Mouse (Mus musculus) heart, embryonic 16.5 days (tissue): ENCODE results near the gene Iffo1. TPM values are rescaled to one million over a fixed set of nuclear protein-coding genes. Genes with fewer than 3 reads are reported as not detected.
A peak's percentile ranks its signal among the peaks of the same experiment; 100 is the strongest.

Source experiments
- ATAC-seq: fragments of 200-750 bp; cut with Nextera tagmentation; replicated peaks from 2 replicates; pipeline ENCODE4 v1.8.0; 2017; ENCODE audit warnings: moderate number of reproducible peaks; ENCODE audit not compliant: insufficient read depth, low FRiP score; ENCODE audit errors: extremely low read depth
- H3K27ac ChIP-seq: fragments of 300-500 bp; sonication (generic); 2 replicates; pipeline ENCODE4 v1.5.1; 2014; ENCODE audit warnings: mild to moderate bottlenecking, low read length, control low read depth, moderate library complexity
- H3K27me3 ChIP-seq: fragments of 300-500 bp; sonication (generic); 2 replicates; pipeline ENCODE4 v1.6.1; 2014; ENCODE audit warnings: low read length, mixed read lengths; ENCODE audit not compliant: control insufficient read depth, insufficient read depth
- H3K36me3 ChIP-seq: fragments of 300-500 bp; sonication (generic); 2 replicates; pipeline ENCODE4 v1.6.1; 2014; ENCODE audit not compliant: control insufficient read depth, insufficient read depth
- H3K4me1 ChIP-seq: fragments of 300-500 bp; sonication (generic); 2 replicates; pipeline ENCODE4 v1.6.1; 2014; ENCODE audit warnings: low read length, mixed read lengths; ENCODE audit not compliant: control insufficient read depth, insufficient read depth
- H3K4me2 ChIP-seq: fragments of 300-500 bp; sonication (generic); 2 replicates; pipeline ENCODE4 v1.6.1; 2014; ENCODE audit warnings: low read depth, mild to moderate bottlenecking, control low read depth, low read length
- H3K4me3 ChIP-seq: fragments of 300-500 bp; sonication (generic); 2 replicates; pipeline ENCODE4 v1.5.1; 2014; ENCODE audit warnings: mild to moderate bottlenecking, control low read depth, low read length
- H3K9ac ChIP-seq: fragments of 300-500 bp; sonication (generic); 2 replicates; pipeline ENCODE4 v1.6.1; 2014; ENCODE audit warnings: low read length, control low read depth
- H3K9me3 ChIP-seq: fragments of 300-500 bp; sonication (generic); replicated peaks from 2 replicates; pipeline ENCODE4 v1.6.1; 2016; ENCODE audit warnings: low read length; ENCODE audit not compliant: control insufficient read depth
- WGBS: fragments of 180-500 bp; shearing (Covaris S2); extraction: QIAGEN DNeasy Blood & Tissue Kit; methylation state at CpG from one replicate; pipeline ENCODE4 v1.1.7; 2014; 5-methylcytosine and 5-hydroxymethylcytosine counted together
- polyA plus RNA-seq: library from polyadenylated mRNA; unstranded; fragments of >200 nt; fragmentation: Nextera tagmentation; extraction: Ambion mirVana; gene quantifications from 2 replicates; pipeline ENCODE4 v1.2.1, GENCODE M21; 2015

Iffo1 gene
- polyA plus RNA-seq, 1 experiment from 2014 or later = 11.7 TPM

- H3K4me3 ChIP-seq = peak within 1 kb of the TSS; percentile 97
- peaks cover 51% of the 10 kb centered on the region for H3K36me3 ChIP-seq
- H3K9me3 ChIP-seq = no peaks in the 10 kb centered on the region
- under 1% methylated on average over 66 of the region's 66 CpGs for WGBS
- peaks cover 4% of the 10 kb centered on the region; the same call in 1 of the 2 replicates for H3K4me1 ChIP-seq
- H3K27ac ChIP-seq = peak within 1 kb of the TSS; percentile 91
- H3K27me3 ChIP-seq = no peaks in the 10 kb centered on the region
- peak within 1 kb of the TSS; percentile 94 for H3K9ac ChIP-seq
- peak; percentile 94 for ATAC-seq
- H3K4me2 ChIP-seq = peak within 1 kb of the TSS; percentile 96
These were observed 13.5 kb upstream of the Iffo1 start, which contains the start of gene Nop2 for GRCm38 (mm10) chr6:125131302-125132156. Nop2 (plus strand) TSS chr6:125131909.

GRCm38 (mm10) chr6:125132470-125132869 is 12.6 kb upstream of the Iffo1 start:
- peak overlapping the region; percentile 97 for H3K4me3 ChIP-seq
- no peaks in the 10 kb centered on the region for H3K9me3 ChIP-seq
- no peaks in the 10 kb centered on the region for H3K27me3 ChIP-seq
- peak overlapping the region; percentile 68; the same call in 1 of the 2 replicates for H3K27ac ChIP-seq
- H3K4me2 ChIP-seq = peak overlapping the region; percentile 96
- H3K4me1 ChIP-seq = peaks cover 4% of the 10 kb centered on the region; the same call in 1 of the 2 replicates
- ATAC-seq = no peak
- peaks cover 54% of the 10 kb centered on the region for H3K36me3 ChIP-seq
- H3K9ac ChIP-seq = peak overlapping the region; percentile 94
- 5% methylated on average over 11 of the region's 11 CpGs for WGBS

- no peak overlapping the region for H3K9ac ChIP-seq
- H3K9me3 ChIP-seq = no peaks in the 10 kb centered on the region
- no peak overlapping the region for H3K4me3 ChIP-seq
- no peaks in the 10 kb centered on the region for H3K27me3 ChIP-seq
- H3K27ac ChIP-seq = no peak overlapping the region
- H3K4me1 ChIP-seq = no peaks in the 10 kb centered on the region
- no peak overlapping the region for H3K4me2 ChIP-seq
- H3K36me3 ChIP-seq = peaks cover 74% of the 10 kb centered on the region
- WGBS = 91% methylated on average over 19 of the region's 19 CpGs
- ATAC-seq = no peak
These were observed 7.9 kb upstream of the Iffo1 start for GRCm38 (mm10) chr6:125137002-125137671.

GRCm38 (mm10) chr6:125139747-125140146 is 5.3 kb upstream of the Iffo1 start:
- Histone ChIP-seq H3K9me3 (no peaks in the 10 kb centered on the region), H3K4me2 (no peak overlapping the region), H3K4me1 (peaks cover 3% of the 10 kb centered on the region; the same call in 1 of the 2 replicates), H3K27ac (no peak overlapping the region), H3K36me3 (peaks cover 73% of the 10 kb centered on the region), H3K9ac (no peak overlapping the region), H3K4me3 (no peak overlapping the region), H3K27me3 (no peaks in the 10 kb centered on the region)
- ATAC-seq = no peak
- WGBS = 87% methylated on average over 7 of the region's 7 CpGs

- H3K27ac ChIP-seq = no peak overlapping the region
These were observed 2.6 kb upstream of the Iffo1 start for GRCm38 (mm10) chr6:125142436-125142835.

GRCm38 (mm10) chr6:125143128-125143527 is 1.9 kb upstream of the Iffo1 start:
- peaks cover 45% of the 10 kb centered on the region for H3K36me3 ChIP-seq

More at GRCm38 (mm10) chr6:125142436-125142835, 2.6 kb upstream of the Iffo1 start:
- Histone ChIP-seq H3K27me3 (no peaks in the 10 kb centered on the region), H3K4me2 (no peak overlapping the region), H3K9ac (no peak overlapping the region), H3K36me3 (peaks cover 51% of the 10 kb centered on the region), H3K9me3 (no peaks in the 10 kb centered on the region), H3K4me3 (no peak overlapping the region), H3K4me1 (peaks cover 23% of the 10 kb centered on the region)
- 86% methylated on average over 8 of the region's 8 CpGs for WGBS
- ATAC-seq = no peak

GRCm38 (mm10) chr6:125143904-125144303 is 1.1 kb upstream of the Iffo1 start:
- Histone ChIP-seq H3K27ac (no peak overlapping the region), H3K36me3 (peaks cover 38% of the 10 kb centered on the region)
- 82% methylated on average over 9 of the region's 9 CpGs for WGBS

More at GRCm38 (mm10) chr6:125143128-125143527, 1.9 kb upstream of the Iffo1 start:
- H3K4me2 ChIP-seq = no peak overlapping the region
- H3K27ac ChIP-seq = no peak overlapping the region
- ATAC-seq = no peak
- no peak overlapping the region for H3K4me3 ChIP-seq
- H3K9me3 ChIP-seq = no peaks in the 10 kb centered on the region
- WGBS = 78% methylated on average over 3 of the region's 3 CpGs
- no peak overlapping the region for H3K9ac ChIP-seq
- no peaks in the 10 kb centered on the region for H3K27me3 ChIP-seq
- peaks cover 29% of the 10 kb centered on the region for H3K4me1 ChIP-seq

GRCm38 (mm10) chr6:125145479-125145951 is 474 bp downstream of the Iffo1 start:
- Histone ChIP-seq H3K36me3 (peaks cover 26% of the 10 kb centered on the region), H3K27ac (peak overlapping the region; percentile 82), H3K4me3 (peak overlapping the region; percentile 70), H3K9ac (peak overlapping the region; percentile 84), H3K4me2 (peak overlapping the region; percentile 79), H3K27me3 (no peaks in the 10 kb centered on the region), H3K4me1 (peaks cover 47% of the 10 kb centered on the region), H3K9me3 (no peaks in the 10 kb centered on the region)
- ATAC-seq = peak; percentile 8
- 2% methylated on average over 30 of the region's 35 CpGs for WGBS

More at GRCm38 (mm10) chr6:125143904-125144303, 1.1 kb upstream of the Iffo1 start:
- Histone ChIP-seq H3K4me1 (peaks cover 37% of the 10 kb centered on the region), H3K9me3 (no peaks in the 10 kb centered on the region), H3K4me3 (no peak overlapping the region), H3K9ac (no peak overlapping the region), H3K4me2 (no peak overlapping the region), H3K27me3 (no peaks in the 10 kb centered on the region)
- no peak for ATAC-seq
